Mouse (Mus musculus): ENCODE measurements around the gene Guca2b. TPM values are rescaled to one million over a fixed set of nuclear protein-coding genes. Genes with fewer than 3 reads are reported as not detected.

Guca2b gene
- polyA plus RNA-seq, 1 experiment from 2014 or later: not detected

DNA sequence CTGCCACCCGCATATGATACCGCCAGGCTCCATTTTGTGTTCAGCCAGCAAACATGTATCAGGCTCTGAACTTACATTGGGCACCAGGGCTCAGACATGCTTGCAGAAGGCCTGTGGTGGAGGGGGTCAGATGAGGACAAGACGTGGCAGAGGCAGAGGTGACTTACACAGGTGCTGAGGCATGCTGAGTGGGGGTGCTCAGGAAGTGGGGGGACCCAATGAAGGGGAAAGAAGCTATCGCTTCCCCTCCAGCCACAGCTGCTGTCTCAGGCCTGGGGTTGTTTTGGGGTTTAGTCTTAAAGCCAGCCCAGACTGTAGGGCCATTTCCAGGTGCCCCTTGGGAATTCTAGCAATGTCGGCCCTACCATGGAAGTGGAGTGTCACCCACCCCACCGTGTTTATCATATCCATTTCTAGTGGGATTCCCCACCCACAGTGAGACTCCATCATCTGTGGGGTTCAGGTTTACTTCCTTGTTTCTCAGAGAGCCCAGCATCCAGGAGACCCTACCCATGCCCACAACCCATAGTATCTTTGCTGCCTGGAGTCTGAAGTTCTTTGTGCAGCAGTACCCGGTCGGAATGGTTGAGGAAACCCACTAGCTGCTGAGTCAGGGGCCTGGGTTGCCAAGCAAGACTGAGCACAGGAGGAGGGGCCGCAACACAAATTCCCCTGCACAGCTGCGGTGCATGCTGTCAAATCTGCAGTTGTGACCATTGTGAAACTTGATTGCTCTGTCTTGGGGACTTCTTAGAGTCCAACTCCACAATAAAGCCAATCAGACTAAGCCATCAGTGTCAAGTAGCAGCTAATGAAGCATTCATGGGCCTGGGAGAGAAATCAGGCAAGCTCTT lies 10.8 kb upstream of the Guca2b start:
- 70% methylated on average over 10 of the region's 10 CpGs for WGBS
- no peaks in the 10 kb centered on the region for H3K27me3 ChIP-seq
- H3K9me3 ChIP-seq: no peaks in the 10 kb centered on the region
- H3K9ac ChIP-seq: no peak overlapping the region
- no peak overlapping the region for H3K4me3 ChIP-seq
- no peak overlapping the region for H3K27ac ChIP-seq
- H3K36me3 ChIP-seq: no peaks in the 10 kb centered on the region
- no peak for ATAC-seq (ENCODE audit: insufficient number of reproducible peaks, low FRiP score, low TSS enrichment, low read depth)
- H3K4me1 ChIP-seq: 0 out of 2 replicates have a peak, but pooled peaks cover 3% of the 10 kb centered on the region
- no peak overlapping the region for H3K4me2 ChIP-seq

DNA sequence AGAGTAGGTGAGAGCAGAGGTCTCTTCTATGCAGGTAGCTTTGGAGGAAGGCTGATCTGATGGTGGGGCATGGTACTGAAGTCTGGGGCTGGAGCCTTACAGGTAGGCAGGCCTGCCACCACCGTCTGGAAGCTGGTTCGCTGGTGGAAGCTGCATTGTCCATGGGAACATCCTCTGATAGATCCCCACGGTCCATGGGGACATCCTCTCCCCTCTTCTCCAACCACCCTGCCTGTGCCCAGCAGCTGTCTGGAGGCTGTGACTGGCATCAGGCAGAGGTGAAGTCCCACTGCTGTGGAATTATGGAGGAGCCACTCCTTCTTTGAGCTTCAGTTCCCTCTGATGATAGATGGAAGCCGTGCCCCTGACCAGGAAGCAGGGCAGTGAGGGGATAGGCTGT lies 9.8 kb upstream of the Guca2b start:
- H3K4me3 ChIP-seq: no peak overlapping the region
- H3K4me1 ChIP-seq: 0 out of 2 replicates have a peak, but pooled peaks cover 3% of the 10 kb centered on the region
- no peaks in the 10 kb centered on the region for H3K9me3 ChIP-seq
- no peak overlapping the region for H3K27ac ChIP-seq
- no peaks in the 10 kb centered on the region for H3K36me3 ChIP-seq
- no peak for ATAC-seq (ENCODE audit: insufficient number of reproducible peaks, low FRiP score, low TSS enrichment, low read depth)
- 64% methylated on average over 4 of the region's 4 CpGs for WGBS
- H3K27me3 ChIP-seq: no peaks in the 10 kb centered on the region
- no peak overlapping the region for H3K9ac ChIP-seq
- H3K4me2 ChIP-seq: no peak overlapping the region

GRCm38 (mm10) chr4:119668185-119668584 lies 9.4 kb upstream of the Guca2b start:
- no peak for ATAC-seq (ENCODE audit: insufficient number of reproducible peaks, low FRiP score, low TSS enrichment, low read depth)
- no peak overlapping the region for H3K27ac ChIP-seq
- no peak overlapping the region for H3K4me2 ChIP-seq
- 0 out of 2 replicates have a peak, but pooled peaks cover 3% of the 10 kb centered on the region for H3K4me1 ChIP-seq
- no peaks in the 10 kb centered on the region for H3K9me3 ChIP-seq
- no peak overlapping the region for H3K9ac ChIP-seq
- 80% methylated on average over 3 of the region's 3 CpGs for WGBS
- no peaks in the 10 kb centered on the region for H3K27me3 ChIP-seq
- H3K4me3 ChIP-seq: no peak overlapping the region
- H3K36me3 ChIP-seq: no peaks in the 10 kb centered on the region

DNA sequence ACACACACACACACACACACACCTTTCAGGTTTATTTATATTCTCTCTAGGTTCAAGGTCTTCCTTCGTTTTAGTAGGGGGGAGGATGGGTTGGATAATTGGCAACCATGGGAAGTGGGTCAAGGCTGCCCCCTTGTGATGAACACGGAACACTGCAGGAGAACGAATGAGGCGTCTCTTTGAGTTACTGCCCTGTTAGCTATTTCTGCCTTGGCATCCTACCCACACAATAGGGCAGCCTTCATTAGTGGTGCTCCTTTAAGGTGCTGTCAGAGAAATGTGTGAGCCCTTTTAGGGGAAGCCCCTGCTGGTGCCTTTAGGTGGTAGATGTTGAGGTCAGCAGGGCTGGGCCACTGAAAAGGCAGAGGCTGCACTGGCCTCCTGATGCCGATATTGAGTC lies 8.7 kb upstream of the Guca2b start:
- 22% methylated on average over 5 of the region's 5 CpGs for WGBS
- Histone ChIP-seq H3K4me3 (no peak overlapping the region), H3K27ac (no peak overlapping the region), H3K36me3 (no peaks in the 10 kb centered on the region), H3K27me3 (no peaks in the 10 kb centered on the region), H3K4me1 (0 out of 2 replicates have a peak, but pooled peaks cover under 1% of the 10 kb centered on the region), H3K9ac (no peak overlapping the region), H3K9me3 (no peaks in the 10 kb centered on the region), H3K4me2 (no peak overlapping the region)
- no peak for ATAC-seq (ENCODE audit: insufficient number of reproducible peaks, low FRiP score, low TSS enrichment, low read depth)

DNA sequence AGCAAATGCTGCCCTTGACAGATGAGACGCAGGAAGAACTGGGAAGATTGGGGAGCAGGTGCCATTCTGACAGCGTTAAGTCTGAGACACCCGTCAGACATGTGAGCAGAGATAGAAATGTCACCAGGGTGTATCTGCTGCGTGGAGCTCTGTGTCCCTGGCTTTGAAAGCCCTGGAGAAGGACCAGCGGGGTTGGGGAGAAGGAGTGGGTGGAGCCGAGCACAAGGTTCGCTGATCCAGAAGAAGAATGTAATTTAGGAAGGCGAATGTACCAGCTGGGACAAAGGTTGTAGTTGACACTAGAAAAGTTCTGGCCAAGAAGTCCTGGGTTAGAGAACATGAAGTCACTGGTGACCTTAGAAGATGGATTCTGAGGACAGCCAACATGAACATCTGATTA lies 7.4 kb upstream of the Guca2b start:
- Histone ChIP-seq H3K27ac (no peak overlapping the region), H3K9ac (no peak overlapping the region), H3K9me3 (no peaks in the 10 kb centered on the region), H3K4me2 (no peak overlapping the region), H3K4me3 (no peak overlapping the region), H3K4me1 (no peaks in the 10 kb centered on the region), H3K27me3 (no peaks in the 10 kb centered on the region), H3K36me3 (no peaks in the 10 kb centered on the region)
- 52% methylated on average over 8 of the region's 8 CpGs for WGBS
- ATAC-seq (ENCODE audit: insufficient number of reproducible peaks, low FRiP score, low TSS enrichment, low read depth): no peak

GRCm38 (mm10) chr4:119665166-119665565 lies 6.4 kb upstream of the Guca2b start:
- no peaks in the 10 kb centered on the region for H3K27me3 ChIP-seq
- ATAC-seq (ENCODE audit: insufficient number of reproducible peaks, low FRiP score, low TSS enrichment, low read depth): no peak
- H3K36me3 ChIP-seq: no peaks in the 10 kb centered on the region
- H3K4me3 ChIP-seq: no peak overlapping the region
- no peaks in the 10 kb centered on the region for H3K9me3 ChIP-seq
- 87% methylated on average over 2 of the region's 2 CpGs for WGBS
- no peak overlapping the region for H3K4me2 ChIP-seq
- H3K27ac ChIP-seq: no peak overlapping the region
- H3K9ac ChIP-seq: no peak overlapping the region
- H3K4me1 ChIP-seq: no peaks in the 10 kb centered on the region

- ATAC-seq (ENCODE audit: insufficient number of reproducible peaks, low FRiP score, low TSS enrichment, low read depth): no peak
- H3K27ac ChIP-seq: no peak overlapping the region
- H3K9ac ChIP-seq: no peak overlapping the region
- no peak overlapping the region for H3K4me2 ChIP-seq
- H3K4me3 ChIP-seq: no peak overlapping the region
- 90% methylated on average over 14 of the region's 14 CpGs for WGBS
- H3K36me3 ChIP-seq: no peaks in the 10 kb centered on the region
- H3K27me3 ChIP-seq: no peaks in the 10 kb centered on the region
- no peaks in the 10 kb centered on the region for H3K4me1 ChIP-seq
- no peaks in the 10 kb centered on the region for H3K9me3 ChIP-seq
These were observed 4.8 kb upstream of the Guca2b start for GRCm38 (mm10) chr4:119663409-119664095.

GRCm38 (mm10) chr4:119662976-119663375 lies 4.2 kb upstream of the Guca2b start:
- no peaks in the 10 kb centered on the region for H3K36me3 ChIP-seq
- no peaks in the 10 kb centered on the region for H3K27me3 ChIP-seq
- no peaks in the 10 kb centered on the region for H3K9me3 ChIP-seq
- no peaks in the 10 kb centered on the region for H3K4me1 ChIP-seq
- H3K9ac ChIP-seq: no peak overlapping the region
- 84% methylated on average over 7 of the region's 7 CpGs for WGBS
- ATAC-seq (ENCODE audit: insufficient number of reproducible peaks, low FRiP score, low TSS enrichment, low read depth): no peak
- H3K4me2 ChIP-seq: no peak overlapping the region
- no peak overlapping the region for H3K4me3 ChIP-seq
- H3K27ac ChIP-seq: no peak overlapping the region

DNA sequence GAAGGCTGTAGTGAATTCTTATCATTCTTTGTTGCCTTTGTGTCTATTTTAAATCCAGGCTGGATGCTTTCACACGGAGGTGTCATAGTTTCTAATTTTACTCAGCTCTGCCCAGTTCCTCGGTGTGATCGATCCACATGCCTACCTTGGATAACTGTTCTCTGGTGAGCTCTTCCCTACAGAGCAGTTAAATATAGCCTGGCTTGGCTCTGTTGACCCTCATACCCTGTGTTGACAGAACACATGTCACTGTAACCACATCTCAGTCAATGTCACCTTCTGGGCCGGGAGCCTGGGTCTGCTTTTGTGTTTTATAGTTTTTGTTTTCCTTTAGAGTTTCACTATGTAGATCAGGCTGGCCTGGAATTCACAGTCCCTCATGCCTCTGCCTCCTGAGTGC lies 3.4 kb upstream of the Guca2b start:
- ATAC-seq (ENCODE audit: insufficient number of reproducible peaks, low FRiP score, low TSS enrichment, low read depth): no peak
- H3K9ac ChIP-seq: no peak overlapping the region
- WGBS: 72% methylated on average over 4 of the region's 4 CpGs

GRCm38 (mm10) chr4:119660007-119660406 lies 1.3 kb upstream of the Guca2b start:
- ATAC-seq (ENCODE audit: insufficient number of reproducible peaks, low FRiP score, low TSS enrichment, low read depth): no peak
- 83% methylated on average over 8 of the region's 8 CpGs for WGBS
- no peaks in the 10 kb centered on the region for H3K4me1 ChIP-seq
- H3K4me2 ChIP-seq: no peak overlapping the region
- no peaks in the 10 kb centered on the region for H3K27me3 ChIP-seq
- H3K9me3 ChIP-seq: no peaks in the 10 kb centered on the region
- H3K4me3 ChIP-seq: no peak overlapping the region
- no peak overlapping the region for H3K27ac ChIP-seq
- no peaks in the 10 kb centered on the region for H3K36me3 ChIP-seq
- no peak overlapping the region for H3K9ac ChIP-seq

More for the DNA sequence above, 3.4 kb upstream of the Guca2b start:
- no peaks in the 10 kb centered on the region for H3K4me1 ChIP-seq
- H3K27ac ChIP-seq: no peak overlapping the region
- no peaks in the 10 kb centered on the region for H3K36me3 ChIP-seq
- H3K4me3 ChIP-seq: no peak overlapping the region
- H3K27me3 ChIP-seq: no peaks in the 10 kb centered on the region
- no peak overlapping the region for H3K4me2 ChIP-seq
- H3K9me3 ChIP-seq: no peaks in the 10 kb centered on the region

GRCm38 (mm10) chr4:119658246-119658645 lies 508 bp downstream of the Guca2b start:
- no peaks in the 10 kb centered on the region for H3K36me3 ChIP-seq
- ATAC-seq (ENCODE audit: insufficient number of reproducible peaks, low FRiP score, low TSS enrichment, low read depth): no peak
- no peaks in the 10 kb centered on the region for H3K4me1 ChIP-seq
- H3K9me3 ChIP-seq: no peaks in the 10 kb centered on the region
- H3K4me2 ChIP-seq: no peak overlapping the region
- no peaks in the 10 kb centered on the region for H3K27me3 ChIP-seq
- H3K4me3 ChIP-seq: no peak overlapping the region
- no peak overlapping the region for H3K27ac ChIP-seq
- 33% methylated on average over 1 of the region's 2 CpGs for WGBS
- H3K9ac ChIP-seq: no peak overlapping the region

DNA sequence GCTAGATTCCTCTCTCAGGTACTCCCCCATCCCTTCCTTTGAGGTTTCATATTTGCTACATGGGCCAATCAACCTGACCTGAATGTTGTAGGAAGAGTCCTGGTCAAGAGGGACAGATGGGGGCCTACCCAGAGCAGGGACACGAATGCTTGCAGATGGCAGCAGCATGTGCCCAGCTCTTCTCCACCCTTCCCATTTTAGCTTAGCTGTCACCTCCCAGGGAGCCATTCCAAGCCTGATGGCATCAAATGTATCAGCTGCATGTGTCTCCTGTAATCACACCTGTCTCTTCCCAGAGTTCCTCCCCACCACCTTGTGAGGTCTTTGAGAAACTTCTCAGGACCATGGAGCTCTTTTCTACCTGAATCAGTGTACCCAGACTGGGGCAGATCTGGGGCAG lies 1.7 kb downstream of the Guca2b start:
- no peaks in the 10 kb centered on the region for H3K4me1 ChIP-seq
- WGBS: 71% methylated on average over 1 of the region's 1 CpGs

More for the DNA sequence above, 1.7 kb downstream of the Guca2b start:
- no peak for ATAC-seq (ENCODE audit: insufficient number of reproducible peaks, low FRiP score, low TSS enrichment, low read depth)
- no peak overlapping the region for H3K4me3 ChIP-seq
- H3K36me3 ChIP-seq: no peaks in the 10 kb centered on the region
- no peak overlapping the region for H3K27ac ChIP-seq
- H3K27me3 ChIP-seq: no peaks in the 10 kb centered on the region
- H3K9ac ChIP-seq: no peak overlapping the region
- H3K9me3 ChIP-seq: no peaks in the 10 kb centered on the region
- no peak overlapping the region for H3K4me2 ChIP-seq

Data from limb, embryonic 15.5 days (tissue).